ENCODE assay signal across 19 mouse cellular contexts in the genomic region with DNA sequence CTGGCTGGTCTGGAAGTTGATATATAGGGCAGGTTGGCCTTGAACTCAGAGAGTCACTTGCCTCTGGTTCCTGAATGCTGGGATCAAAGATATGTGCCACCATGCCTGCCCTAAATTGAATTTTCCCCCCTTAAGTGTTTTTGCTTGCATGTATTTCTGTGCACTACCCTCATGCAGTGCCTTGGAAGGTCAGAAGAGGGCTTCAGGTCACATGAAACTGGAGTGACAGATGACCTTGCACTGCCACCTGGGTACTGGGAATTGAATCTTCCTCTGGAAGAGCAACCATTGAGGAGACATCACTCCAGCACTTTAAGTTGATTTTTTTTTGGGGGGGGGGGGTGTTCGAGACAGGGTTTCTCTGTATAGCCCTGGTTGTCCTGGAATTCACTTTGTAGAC. TPM values are rescaled to one million over a fixed set of nuclear protein-coding genes. Genes with fewer than 3 reads are reported as not detected.
DNase-seq lines count a peak whose midpoint lies in the region; ATAC-seq and TF ChIP-seq lines count a peak whose summit lies in the region.
"Had no signal": no experiment of that assay in that cellular context is flagged by ENCODE, and none has a peak within 500 bp of the region (broad histone marks: within the 10 kb centered on the region; RNA-seq: fewer than 3 reads in every experiment).

No protein-coding gene starts in this region.

- WGBS in kidney, postnatal 0 days: 78% methylated on average over 1 of the region's 1 CpGs
- WGBS in spleen, adult 2 months: 75% methylated on average over 1 of the region's 1 CpGs

- TF ChIP-seq POLR2A in spleen, adult 2 months (IDR thresholded peaks at IDR 0.05; ENCODE audit: low read depth, low read length): no peak

- no peak for DNase-seq in kidney, postnatal 0 days (ENCODE audit: low spot score)
- no peak for DNase-seq in kidney, adult 9 months
- DNase-seq in spleen, adult 2 months (ENCODE audit: low read depth in 1 of 2, low spot score in 2 of 2): peak in 1 of 2 experiments; percentile 54
- DNase-seq in spleen, adult 12 weeks (ENCODE audit: low spot score): no peak
- DNase-seq in thymus, postnatal 36 days: peak; percentile 38 to 43
- no peak for DNase-seq in kidney, postnatal 36 days
- DNase-seq: adrenal gland, postnatal 36 days; cerebellum, adult 18-20 months; embryo, embryonic 11 days; kidney, adult 8-10 months; layer of hippocampus, adult 9-11 months had no signal

- no peak overlapping the region for H3K9ac ChIP-seq in kidney, postnatal 0 days (ENCODE audit: low read depth, low read length)
- H3K9ac ChIP-seq: lung, embryonic 15.5 days; midbrain, embryonic 13.5 days; neural tube, embryonic 12.5 days had no signal

- peak; percentile 49; the same call in 1 of the 2 replicates for TF ChIP-seq CTCF in kidney, postnatal 0 days (IDR thresholded peaks at IDR 0.05; ENCODE audit: low read depth)
- peak; percentile 67; the same call in 1 of the 2 replicates for TF ChIP-seq CTCF in spleen, adult 2 months (IDR thresholded peaks at IDR 0.05; ENCODE audit: extremely low read depth, insufficient read depth, insufficient read length, insufficient replicate concordance)

- H3K4me2 ChIP-seq in kidney, postnatal 0 days (ENCODE audit: low read length): no peak overlapping the region
- H3K4me2 ChIP-seq: lung, embryonic 15.5 days; midbrain, embryonic 13.5 days; neural tube, embryonic 12.5 days had no signal

- no peak for ATAC-seq in kidney, postnatal 0 days (replicated peaks; ENCODE audit: low FRiP score, low read depth)
- ATAC-seq in common myeloid progenitor, adult 5-6 weeks (replicated peaks; ENCODE audit: low read depth, poor library complexity, severe bottlenecking): 0 out of 2 replicates have a peak, but pooled peaks have one; percentile 24
- ATAC-seq: midbrain, embryonic 13.5 days had no signal

- H3K4me3 ChIP-seq in kidney, postnatal 0 days (replicated peaks; ENCODE audit: low read depth, low read length): no peak overlapping the region
- no peak overlapping the region for H3K4me3 ChIP-seq in spleen, adult 2 months (ENCODE audit: extremely low read depth, insufficient read depth, insufficient read length)
- H3K4me3 ChIP-seq: limb, embryonic 10.5 days; lung, embryonic 15.5 days; midbrain, embryonic 13.5 days; neural tube, embryonic 12.5 days had no signal

- H3K4me1 ChIP-seq in kidney, postnatal 0 days (replicated peaks; ENCODE audit: insufficient read depth, low read length): peaks cover 13% of the 10 kb centered on the region; the same call in 1 of the 2 replicates
- no peaks in the 10 kb centered on the region; the same call in 1 of the 2 replicates for H3K4me1 ChIP-seq in spleen, adult 2 months (ENCODE audit: control insufficient read depth, insufficient read depth, insufficient read length)

- peaks cover 4% of the 10 kb centered on the region; the same call in 1 of the 2 replicates for H3K36me3 ChIP-seq in kidney, postnatal 0 days (ENCODE audit: insufficient read depth, low read length)
- no peaks in the 10 kb centered on the region; the same call in 1 of the 2 replicates for H3K36me3 ChIP-seq in spleen, adult 2 months (ENCODE audit: control insufficient read depth, insufficient read depth, low read length)
- H3K36me3 ChIP-seq: lung, embryonic 15.5 days had no signal

- H3K27ac ChIP-seq in kidney, postnatal 0 days: no peak overlapping the region
- H3K27ac ChIP-seq in spleen, adult 2 months (ENCODE audit: insufficient read depth, low read length): no peak overlapping the region
- H3K27ac ChIP-seq: limb, embryonic 10.5 days; lung, embryonic 15.5 days; midbrain, embryonic 13.5 days; neural tube, embryonic 12.5 days had no signal

- no peaks in the 10 kb centered on the region for H3K27me3 ChIP-seq in kidney, postnatal 0 days (ENCODE audit: insufficient read depth, low read length)
- H3K27me3 ChIP-seq in spleen, adult 2 months (ENCODE audit: control insufficient read depth, insufficient read depth, low read length): no peaks in the 10 kb centered on the region
- H3K27me3 ChIP-seq: lung, embryonic 15.5 days had no signal

- H3K9me3 ChIP-seq in kidney, postnatal 0 days (replicated peaks; ENCODE audit: low read length): no peaks in the 10 kb centered on the region
- H3K9me3 ChIP-seq: G1E; limb, embryonic 10.5 days; lung, embryonic 15.5 days; midbrain, embryonic 13.5 days; neural tube, embryonic 12.5 days had no signal

RNA-seq across cellular contexts. Expression of a gene that starts 1.7 kb away (rescaled TPM):
- polyA plus RNA-seq in kidney, postnatal 0 days (2015; fragmentation: Nextera tagmentation; extraction: Ambion mirVana): 0.49 TPM in 1 of 2 replicates, not detected in the other
- 0.16 and 0.54 TPM in 2 replicates for polyA plus RNA-seq in spleen, adult 2 months (2012; rRNA removed)
- 9.1 TPM in 1 of 2 replicates, not detected in the other for total RNA-seq in common myeloid progenitor, adult 5-6 weeks (2017)
- total RNA-seq: heart, adult 8-10 months; hematopoietic stem cell, adult 5-6 weeks had no signal
- polyA plus RNA-seq: G1E had no signal

RNA-seq across cellular contexts. Expression of a gene that starts 3.0 kb away (rescaled TPM):
- polyA plus RNA-seq in kidney, postnatal 0 days (2015; fragmentation: Nextera tagmentation; extraction: Ambion mirVana): 2.3 and 2.4 TPM in 2 replicates
- 82.8 and 87.0 TPM in 2 replicates for polyA plus RNA-seq in spleen, adult 2 months (2012; rRNA removed)
- total RNA-seq in common myeloid progenitor, adult 5-6 weeks (2017): 14.7 and 20.9 TPM in 2 replicates

Comparison
In these comparisons a context has a peak if more than half of its experiments do, and no peak if none do; other contexts are left out.
1. DNase-seq: peak in thymus, postnatal 36 days (2 of 2); none in kidney, postnatal 0 days (single experiment), kidney, adult 9 months (single experiment), spleen, adult 12 weeks (single experiment) and kidney, postnatal 36 days (0 of 2).
2. RNA of a gene that starts 3.0 kb away (polyA plus RNA-seq): 82.8 to 87.0 TPM in spleen, adult 2 months; 2.3 to 2.4 TPM in kidney, postnatal 0 days; every median in the first group is over 10 times any median in the second.